Mouse (Mus musculus) liver, postnatal 0 days (tissue): ENCODE data around the gene Hus1.

Experiments
- CTCF ChIP-seq: sonication (generic); IDR thresholded peaks from 2 replicates; pipeline ENCODE4 v1.5.1; 2016; ENCODE audit warnings: antibody characterized with exemption, low read depth
- EP300 ChIP-seq: IDR thresholded peaks from 2 replicates; pipeline ENCODE4 v1.6.1; 2016; ENCODE audit warnings: antibody characterized with exemption, low read depth, mild to moderate bottlenecking

DNA sequence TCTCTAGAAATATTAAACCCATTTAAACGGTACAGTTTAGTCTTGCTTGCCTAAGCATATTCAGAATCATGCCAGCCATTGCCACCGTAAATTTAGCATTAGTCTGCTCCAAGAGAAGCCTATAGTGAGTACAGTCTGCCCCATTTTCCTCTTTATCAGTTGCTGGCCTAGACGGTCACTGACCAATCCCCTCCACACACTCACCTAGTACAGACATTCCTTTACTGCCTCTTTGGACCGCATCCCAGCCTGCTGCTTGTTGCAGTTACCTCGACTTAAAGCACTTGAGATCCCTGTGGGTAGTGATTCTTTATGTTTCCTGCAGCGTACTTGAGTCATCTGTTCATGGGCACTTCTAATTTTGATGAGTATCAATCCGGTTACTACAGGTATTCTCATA, 13.8 kb upstream of the Hus1 start:
- TF ChIP-seq CTCF (no peak), EP300 (no peak)
